Mouse (Mus musculus) retina, adult 2 months (tissue): ENCODE measurements around the gene Slc27a5.
A peak's percentile ranks its signal among the peaks of the same experiment; 100 is the strongest.

Source experiments
- DNase-seq: peaks from one replicate; pipeline ENCODE4 v3.0.0-alpha.2; 2012; ENCODE audit warnings: low read depth, low spot score

The Slc27a5 gene

GRCm38 (mm10) chr7:13023928-13024731 is 26.1 kb upstream of the Slc27a5 start:
- peak; percentile 87 for DNase-seq

GRCm38 (mm10) chr7:13022773-13023535 is 25.0 kb upstream of the Slc27a5 start:
- no peak for DNase-seq

- no peak for DNase-seq
These were observed 17.2 kb upstream of the Slc27a5 start for GRCm38 (mm10) chr7:13015217-13015616.

GRCm38 (mm10) chr7:13014275-13014839 is 16.4 kb upstream of the Slc27a5 start:
- no peak for DNase-seq

- no peak for DNase-seq
These were observed 15.7 kb upstream of the Slc27a5 start for GRCm38 (mm10) chr7:13013671-13014070.

- DNase-seq: no peak
These were observed 12.3 kb upstream of the Slc27a5 start, which contains the start of gene Zbtb45 for GRCm38 (mm10) chr7:13010005-13010908. Zbtb45 (minus strand) TSS chr7:13010034.

- peak; percentile 88 for DNase-seq
These were observed 11.4 kb upstream of the Slc27a5 start for GRCm38 (mm10) chr7:13009143-13010004.

GRCm38 (mm10) chr7:13007341-13008092 is 9.5 kb upstream of the Slc27a5 start:
- DNase-seq: no peak

- no peak for DNase-seq
These were observed 8.5 kb upstream of the Slc27a5 start for GRCm38 (mm10) chr7:13006531-13006930.

- DNase-seq: no peak
These were observed 8.0 kb upstream of the Slc27a5 start for GRCm38 (mm10) chr7:13006011-13006410.

- no peak for DNase-seq
These were observed 5.4 kb upstream of the Slc27a5 start for GRCm38 (mm10) chr7:13003380-13003779.

GRCm38 (mm10) chr7:13001584-13001983 is 3.6 kb upstream of the Slc27a5 start:
- no peak for DNase-seq

- no peak for DNase-seq
These were observed 859 bp upstream of the Slc27a5 start, which contains the start of gene Trim28 for GRCm38 (mm10) chr7:12998851-12999250. Trim28 (plus strand) TSS chr7:12999114.

- no peak for DNase-seq
These were observed 762 bp downstream of the Slc27a5 start for GRCm38 (mm10) chr7:12997230-12997629.

GRCm38 (mm10) chr7:12995862-12996261 is 2.1 kb downstream of the Slc27a5 start:
- no peak for DNase-seq

GRCm38 (mm10) chr7:12993148-12993547 is 4.8 kb downstream of the Slc27a5 start:
- no peak for DNase-seq

- DNase-seq: no peak
These were observed 5.8 kb downstream of the Slc27a5 start for GRCm38 (mm10) chr7:12992222-12992621.

- no peak for DNase-seq
These were observed 10.4 kb downstream of the Slc27a5 start for GRCm38 (mm10) chr7:12987409-12988189.

- no peak for DNase-seq
These were observed 11.1 kb downstream of the Slc27a5 start for GRCm38 (mm10) chr7:12986906-12987305.
